Mouse (Mus musculus): Measurements from ENCODE around the gene Atp4a.

- TF ChIP-seq CTCF (IDR thresholded peaks at IDR 0.05; ENCODE audit: extremely low read depth, insufficient read depth, insufficient read length, insufficient replicate concordance) (no peak), POLR2A (IDR thresholded peaks at IDR 0.05; ENCODE audit: low read depth, low read length) (no peak)
These were observed 13.9 kb upstream of the Atp4a start for GRCm38 (mm10) chr7:30698101-30698500.
